Mouse (Mus musculus) MEL (cell line): ENCODE data around the gene 4930505A04Rik. TPM values are rescaled to one million over a fixed set of nuclear protein-coding genes. Genes with fewer than 3 reads are reported as not detected.

Source experiments
- DNase-seq: peaks from one replicate; pipeline ENCODE4 v3.0.0; 2011; ENCODE audit warnings: low read depth, low spot score
- H3K27ac ChIP-seq: 2 replicates; pipeline ENCODE4 v1.5.1; 2012; ENCODE audit warnings: low read depth, mild to moderate bottlenecking, control low read depth, low read length, moderate library complexity; ENCODE audit not compliant: control insufficient read depth
- H3K27me3 ChIP-seq, 2 experiments: fragments of 150-350 bp in 1 of 2; sonication (generic) in 1 of 2; 2 replicates each; pipeline ENCODE4 v1.6.1; 2012; ENCODE audit warnings: low read length in 2 of 2, mild to moderate bottlenecking in 2 of 2, improper control_type of control experiment in 1 of 2, moderate library complexity in 1 of 2; ENCODE audit not compliant: insufficient read depth in 2 of 2, control insufficient read depth in 1 of 2
- H3K36me3 ChIP-seq, 2 experiments: 2 replicates each; pipeline ENCODE4 v1.6.1; 2012 to 2014; ENCODE audit warnings: low read length in 2 of 2, improper control_type of control experiment in 1 of 2, inconsistent platforms in 1 of 2, mild to moderate bottlenecking in 1 of 2; ENCODE audit not compliant: insufficient read depth in 2 of 2, control insufficient read depth in 1 of 2
- H3K4me1 ChIP-seq, 2 experiments: fragments of 150-350 bp in 1 of 2; sonication (generic) in 1 of 2; 2 replicates each; pipeline ENCODE4 v1.6.1; 2012; ENCODE audit warnings: low read length in 2 of 2, improper control_type of control experiment in 1 of 2, mild to moderate bottlenecking in 1 of 2; ENCODE audit not compliant: insufficient read depth in 2 of 2, control insufficient read depth in 1 of 2
- H3K4me3 ChIP-seq, 2 experiments: fragments of 150-350 bp in 1 of 2; sonication (generic) in 1 of 2; 2 replicates each; pipeline ENCODE4 v1.5.1; 2012; ENCODE audit warnings: low read depth in 2 of 2, low read length in 2 of 2, mild to moderate bottlenecking in 2 of 2, moderate library complexity in 2 of 2, control low read depth in 1 of 2, improper control_type of control experiment in 1 of 2; ENCODE audit not compliant: control insufficient read depth in 1 of 2, insufficient read depth in 1 of 2
- H3K79me2 ChIP-seq: 2 replicates; pipeline ENCODE4 v1.6.1; 2012; ENCODE audit warnings: mild to moderate bottlenecking, low read length, moderate library complexity; ENCODE audit not compliant: control insufficient read depth, poor library complexity, insufficient read depth
- H3K9ac ChIP-seq: 2 replicates; pipeline ENCODE4 v1.6.1; 2012; ENCODE audit warnings: low read depth, mild to moderate bottlenecking, control low read depth, low read length, moderate library complexity; ENCODE audit not compliant: control insufficient read depth, poor library complexity, severe bottlenecking
- H3K9me3 ChIP-seq: fragments of 150-350 bp; sonication (generic); replicated peaks from 2 replicates; pipeline ENCODE4 v1.6.1; 2012; ENCODE audit warnings: mild to moderate bottlenecking, low read length, improper control_type of control experiment, moderate library complexity; ENCODE audit not compliant: insufficient read depth
- BHLHE40 ChIP-seq: IDR thresholded peaks from 2 replicates; pipeline ENCODE4 v1.6.1; 2012; ENCODE audit warnings: low read depth, mild to moderate bottlenecking, inconsistent platforms, low read length, improper control_type of control experiment, borderline replicate concordance
- CHD1 ChIP-seq: IDR thresholded peaks from 2 replicates; pipeline ENCODE4 v1.6.1; 2012; ENCODE audit warnings: low read depth, mild to moderate bottlenecking, inconsistent platforms, low read length, improper control_type of control experiment
- CHD2 ChIP-seq: IDR thresholded peaks from 2 replicates; pipeline ENCODE4 v1.6.1; 2011; ENCODE audit warnings: low read length, improper control_type of control experiment
- CTCF ChIP-seq, 3 experiments: IDR thresholded peaks in 2 of 3; conservative IDR thresholded peaks in 1 of 3; 2 replicates each; pipeline ENCODE4 v1.5.1; 2011 to 2012; ENCODE audit warnings: low read length in 3 of 3, low read depth in 2 of 3, mild to moderate bottlenecking in 2 of 3, improper control_type of control experiment in 1 of 3, inconsistent platforms in 1 of 3, mixed read lengths in 1 of 3, moderate library complexity in 1 of 3; ENCODE audit not compliant: control insufficient read depth in 1 of 3, insufficient read depth in 1 of 3, poor library complexity in 1 of 3, severe bottlenecking in 1 of 3
- E2F4 ChIP-seq: IDR thresholded peaks from 2 replicates; pipeline ENCODE4 v1.6.1; 2011; ENCODE audit warnings: low read depth, low read length, improper control_type of control experiment, borderline replicate concordance
- ELF1 ChIP-seq: IDR thresholded peaks from 2 replicates; pipeline ENCODE4 v1.6.1; 2014; ENCODE audit warnings: low read depth, mild to moderate bottlenecking, inconsistent platforms, low read length, improper control_type of control experiment, moderate library complexity
- EP300 ChIP-seq, 2 experiments: IDR thresholded peaks; 2 replicates each; pipeline ENCODE4 v1.6.1; 2011; ENCODE audit warnings: improper control_type of control experiment in 2 of 2, low read length in 2 of 2, low read depth in 1 of 2, mild to moderate bottlenecking in 1 of 2
- GABPA ChIP-seq: IDR thresholded peaks from 2 replicates; pipeline ENCODE4 v1.6.1; 2012; ENCODE audit warnings: low read depth, mild to moderate bottlenecking, inconsistent platforms, low read length, improper control_type of control experiment, moderate library complexity
- GATA1 ChIP-seq: IDR thresholded peaks from 2 replicates; pipeline ENCODE4 v1.6.1; 2011; ENCODE audit warnings: low read depth, low read length, improper control_type of control experiment
- JUND ChIP-seq: IDR thresholded peaks from 2 replicates; pipeline ENCODE4 v1.6.1; 2011; ENCODE audit warnings: low read depth, mild to moderate bottlenecking, improper control_type of control experiment, low read length
- MEF2A ChIP-seq: IDR thresholded peaks from 2 replicates; pipeline ENCODE4 v1.6.1; 2014; ENCODE audit warnings: low read depth, mild to moderate bottlenecking, inconsistent platforms, low read length, improper control_type of control experiment; ENCODE audit not compliant: poor library complexity, insufficient replicate concordance, severe bottlenecking; ENCODE audit errors: extremely low read depth
- MXI1 ChIP-seq: IDR thresholded peaks from 2 replicates; pipeline ENCODE4 v1.6.1; 2011; ENCODE audit warnings: mild to moderate bottlenecking, low read depth, low read length, improper control_type of control experiment
- MYB ChIP-seq: IDR thresholded peaks from 2 replicates; pipeline ENCODE4 v1.6.1; 2011; ENCODE audit warnings: mild to moderate bottlenecking, low read depth, low read length, improper control_type of control experiment
- NELFE ChIP-seq: IDR thresholded peaks from 2 replicates; pipeline ENCODE4 v1.6.1; 2011; ENCODE audit warnings: low read depth, low read length, improper control_type of control experiment
- NRF1 ChIP-seq: IDR thresholded peaks from 2 replicates; pipeline ENCODE4 v1.6.1; 2014; ENCODE audit warnings: low read depth, mild to moderate bottlenecking, inconsistent platforms, low read length, improper control_type of control experiment, moderate library complexity; ENCODE audit not compliant: poor library complexity, insufficient read depth, severe bottlenecking
- POLR2A ChIP-seq, 2 experiments: IDR thresholded peaks; 2 replicates each; pipeline ENCODE4 v1.6.1; 2011 to 2012; ENCODE audit warnings: low read length in 2 of 2, mild to moderate bottlenecking in 2 of 2, control low read depth in 1 of 2, improper control_type of control experiment in 1 of 2, low read depth in 1 of 2, moderate library complexity in 1 of 2; ENCODE audit not compliant: control insufficient read depth in 1 of 2, insufficient read depth in 1 of 2, poor library complexity in 1 of 2
- RAD21 ChIP-seq: IDR thresholded peaks from 2 replicates; pipeline ENCODE4 v1.6.1; 2011; ENCODE audit warnings: mild to moderate bottlenecking, low read depth, low read length, improper control_type of control experiment
- SIN3A ChIP-seq: IDR thresholded peaks from 2 replicates; pipeline ENCODE4 v1.6.1; 2012; ENCODE audit warnings: low read length, improper control_type of control experiment, inconsistent platforms
- SMC3 ChIP-seq: IDR thresholded peaks from 2 replicates; pipeline ENCODE4 v1.6.1; 2011; ENCODE audit warnings: low read depth, low read length, improper control_type of control experiment
- TAL1 ChIP-seq: IDR thresholded peaks from 2 replicates; pipeline ENCODE4 v1.6.1; 2012; ENCODE audit warnings: mild to moderate bottlenecking, inconsistent platforms, low read length, moderate library complexity, mixed read lengths
- TCF12 ChIP-seq: IDR thresholded peaks from 2 replicates; pipeline ENCODE4 v1.6.1; 2014; ENCODE audit warnings: low read depth, mild to moderate bottlenecking, inconsistent platforms, low read length, improper control_type of control experiment, moderate library complexity
- USF2 ChIP-seq, 2 experiments: IDR thresholded peaks; 2 replicates each; pipeline ENCODE4 v1.6.1; 2011 to 2012; ENCODE audit warnings: improper control_type of control experiment in 2 of 2, low read length in 2 of 2, borderline replicate concordance in 1 of 2, inconsistent platforms in 1 of 2, low read depth in 1 of 2, mild to moderate bottlenecking in 1 of 2; ENCODE audit not compliant: insufficient read depth in 1 of 2
- ZC3H11A ChIP-seq: IDR thresholded peaks from 2 replicates; pipeline ENCODE4 v1.6.1; 2012; ENCODE audit warnings: low read depth, mild to moderate bottlenecking, inconsistent platforms, low read length, improper control_type of control experiment
- ZMIZ1 ChIP-seq: IDR thresholded peaks from 2 replicates; pipeline ENCODE4 v1.6.1; 2012; ENCODE audit warnings: low read depth, mild to moderate bottlenecking, inconsistent platforms, low read length, improper control_type of control experiment, moderate library complexity
- ZNF384 ChIP-seq: IDR thresholded peaks from 2 replicates; pipeline ENCODE4 v1.6.1; 2012; ENCODE audit warnings: low read depth, mild to moderate bottlenecking, inconsistent platforms, low read length, improper control_type of control experiment
- polyA plus RNA-seq, 2 experiments: library from polyadenylated mRNA; stranded (reverse) in 1 of 2; unstranded in 1 of 2; fragments of >175 nt in 1 of 2; fragments of >200 nt in 1 of 2; gene quantifications; 2 replicates each; pipeline versions ENCODE4 v1.2.1 to v1.2.4; 2012; ENCODE audit warnings: low replicate concordance in 2 of 2, low read depth in 1 of 2; ENCODE audit not compliant: insufficient read length in 2 of 2, insufficient read depth in 1 of 2, missing spikeins in 1 of 2
- total RNA-seq: library from RNA; depleted of rRNA; stranded (reverse); fragments of 300-350 nt; gene quantifications from 2 replicates; pipeline ENCODE4 v1.2.3, GENCODE M21; 2012

4930505A04Rik gene
- total and polyA plus RNA-seq, 3 experiments: not detected

- TF ChIP-seq GATA1 (no peak), JUND (no peak), SMC3 (no peak), NELFE (no peak), E2F4 (no peak), ZNF384 (no peak), SIN3A (no peak), RAD21 (no peak), ZC3H11A (no peak), MYB (no peak), CHD1 (no peak), POLR2A (IDR thresholded peaks at IDR 0.05; ENCODE audit: control insufficient read depth in 1 of 2, insufficient read depth in 1 of 2, low read depth in 1 of 2, low read length in 2 of 2, poor library complexity in 1 of 2) (no peak), ZMIZ1 (no peak), CTCF (IDR thresholded peaks at IDR 0.05 in 2 of 3, conservative IDR thresholded peaks at IDR 0.05 in 1 of 3; ENCODE audit: control insufficient read depth in 1 of 3, insufficient read depth in 1 of 3, low read depth in 2 of 3, low read length in 3 of 3, poor library complexity in 1 of 3, severe bottlenecking in 1 of 3) (no peak)
- Histone ChIP-seq H3K4me3 (no peak overlapping the region), H3K36me3 (no peaks in the 10 kb centered on the region), H3K27ac (no peak overlapping the region), H3K79me2 (no peaks in the 10 kb centered on the region), H3K4me1 (no peaks in the 10 kb centered on the region), H3K9ac (no peak overlapping the region), H3K27me3 (no peaks in the 10 kb centered on the region), H3K9me3 (no peaks in the 10 kb centered on the region)
- no peak for DNase-seq
Measured at GRCm38 (mm10) chr11:30508178-30508577, 36.6 kb upstream of the 4930505A04Rik start.

- Histone ChIP-seq H3K27me3 (no peaks in the 10 kb centered on the region), H3K9me3 (no peaks in the 10 kb centered on the region), H3K4me1 (peaks cover 0 to 2% of the 10 kb centered on the region in 2 experiments; a peak in 1 of 4 replicates), H3K9ac (no peak overlapping the region), H3K79me2 (no peaks in the 10 kb centered on the region), H3K36me3 (peaks cover 0 to 4% of the 10 kb centered on the region in 2 experiments; a peak in 2 of 4 replicates), H3K4me3 (no peak overlapping the region), H3K27ac (no peak overlapping the region)
- DNase-seq: peak; percentile 57
- TF ChIP-seq NELFE: no peak
- no peak for TF ChIP-seq JUND
- TF ChIP-seq EP300 (IDR thresholded peaks at IDR 0.05; ENCODE audit: low read depth in 1 of 2, low read length in 2 of 2): peak in 1 of 2 experiments; percentile 31; a peak in 1 of 4 replicates
- no peak for TF ChIP-seq E2F4
- no peak for TF ChIP-seq MXI1
- TF ChIP-seq CHD2: no peak
- TF ChIP-seq USF2 (IDR thresholded peaks at IDR 0.05; ENCODE audit: borderline replicate concordance in 1 of 2, insufficient read depth in 1 of 2, low read depth in 1 of 2, low read length in 2 of 2): no peak
- no peak for TF ChIP-seq ELF1
- TF ChIP-seq NRF1: no peak
- TF ChIP-seq GABPA: no peak
- no peak for TF ChIP-seq TAL1
- 0 out of 2 replicates have a peak, but pooled peaks have one; percentile 5 for TF ChIP-seq TCF12
- TF ChIP-seq MEF2A: no peak
- peak; percentile 72 for TF ChIP-seq GATA1
- no peak for TF ChIP-seq ZNF384
- TF ChIP-seq CTCF (IDR thresholded peaks at IDR 0.05 in 2 of 3, conservative IDR thresholded peaks at IDR 0.05 in 1 of 3; ENCODE audit: control insufficient read depth in 1 of 3, insufficient read depth in 1 of 3, low read depth in 2 of 3, low read length in 3 of 3, poor library complexity in 1 of 3, severe bottlenecking in 1 of 3): peak in 1 of 3 experiments; percentile 14; a peak in 1 of 6 replicates
- TF ChIP-seq BHLHE40: no peak
Measured at GRCm38 (mm10) chr11:30498738-30499355, 27.2 kb upstream of the 4930505A04Rik start.
